Mouse (Mus musculus): ENCODE data around the gene Rangap1. TPM values are rescaled to one million over a fixed set of nuclear protein-coding genes. Genes with fewer than 3 reads are reported as not detected.

Rangap1 gene
- polyA plus RNA-seq (2015; fragmentation: Nextera tagmentation; extraction: Ambion mirVana): 140 and 145 TPM in 2 replicates

GRCm38 (mm10) chr15:81744992-81745600 lies at the start of gene Rangap1, which contains the start of gene Zc3h7b:
Gene Rangap1 (minus strand): TSS chr15:81745530.
Gene Zc3h7b (plus strand): TSS chr15:81745057.
- peak within 1 kb of the TSS; percentile 87 for H3K4me3 ChIP-seq (replicated peaks)
- no peaks in the 10 kb centered on the region for H3K9me3 ChIP-seq
- peak within 1 kb of the TSS; percentile 83 for H3K4me2 ChIP-seq (replicated peaks)
- H3K9ac ChIP-seq (replicated peaks): peak within 1 kb of the TSS; percentile 97
- H3K4me1 ChIP-seq (replicated peaks): peaks cover 31% of the 10 kb centered on the region
- under 1% methylated on average over 63 of the region's 65 CpGs for WGBS
- peak; percentile 88 for ATAC-seq
- no peaks in the 10 kb centered on the region for H3K36me3 ChIP-seq
- H3K27me3 ChIP-seq: no peaks in the 10 kb centered on the region
- peak within 1 kb of the TSS; percentile 95 for H3K27ac ChIP-seq

GRCm38 (mm10) chr15:81792444-81792843 lies 47.1 kb upstream of the Rangap1 start:
- H3K4me3 ChIP-seq (replicated peaks): no peak overlapping the region
- no peaks in the 10 kb centered on the region for H3K27me3 ChIP-seq
- peaks cover 81% of the 10 kb centered on the region for H3K36me3 ChIP-seq
- no peaks in the 10 kb centered on the region for H3K4me1 ChIP-seq (replicated peaks)
- no peak overlapping the region for H3K4me2 ChIP-seq (replicated peaks)
- H3K9ac ChIP-seq (replicated peaks): no peak overlapping the region
- H3K9me3 ChIP-seq: no peaks in the 10 kb centered on the region
- H3K27ac ChIP-seq: no peak overlapping the region
- WGBS: 94% methylated on average over 9 of the region's 9 CpGs
- no peak for ATAC-seq

- no peaks in the 10 kb centered on the region for H3K9me3 ChIP-seq
- no peak overlapping the region for H3K27ac ChIP-seq
- H3K9ac ChIP-seq (replicated peaks): no peak overlapping the region
- WGBS: 95% methylated on average over 13 of the region's 13 CpGs
- no peaks in the 10 kb centered on the region for H3K27me3 ChIP-seq
- ATAC-seq: no peak
- H3K4me2 ChIP-seq (replicated peaks): no peak overlapping the region
- no peak overlapping the region for H3K4me3 ChIP-seq (replicated peaks)
- peaks cover 96% of the 10 kb centered on the region for H3K36me3 ChIP-seq
- no peaks in the 10 kb centered on the region for H3K4me1 ChIP-seq (replicated peaks)
These were observed 42.2 kb upstream of the Rangap1 start for GRCm38 (mm10) chr15:81787525-81787924.

- WGBS: 95% methylated on average over 8 of the region's 8 CpGs
- Histone ChIP-seq H3K4me1 (replicated peaks) (no peaks in the 10 kb centered on the region), H3K9me3 (no peaks in the 10 kb centered on the region), H3K9ac (replicated peaks) (no peak overlapping the region), H3K27me3 (no peaks in the 10 kb centered on the region), H3K4me2 (replicated peaks) (no peak overlapping the region), H3K4me3 (replicated peaks) (no peak overlapping the region), H3K27ac (no peak overlapping the region), H3K36me3 (peaks cover 96% of the 10 kb centered on the region)
- ATAC-seq: no peak
These were observed 40.4 kb upstream of the Rangap1 start for GRCm38 (mm10) chr15:81785701-81786100.

- no peaks in the 10 kb centered on the region for H3K27me3 ChIP-seq
- WGBS: 75% methylated on average over 5 of the region's 5 CpGs
- peaks cover 96% of the 10 kb centered on the region for H3K36me3 ChIP-seq
- H3K4me2 ChIP-seq (replicated peaks): no peak overlapping the region
- no peak overlapping the region for H3K4me3 ChIP-seq (replicated peaks)
- ATAC-seq: no peak
- no peaks in the 10 kb centered on the region for H3K4me1 ChIP-seq (replicated peaks)
- no peaks in the 10 kb centered on the region for H3K9me3 ChIP-seq
- H3K9ac ChIP-seq (replicated peaks): no peak overlapping the region
- H3K27ac ChIP-seq: no peak overlapping the region
These were observed 39.4 kb upstream of the Rangap1 start for GRCm38 (mm10) chr15:81784762-81785161.

GRCm38 (mm10) chr15:81781816-81782215 lies 36.5 kb upstream of the Rangap1 start:
- no peaks in the 10 kb centered on the region for H3K9me3 ChIP-seq
- H3K4me2 ChIP-seq (replicated peaks): no peak overlapping the region
- no peak overlapping the region for H3K4me3 ChIP-seq (replicated peaks)
- H3K27ac ChIP-seq: no peak overlapping the region
- 85% methylated on average over 7 of the region's 7 CpGs for WGBS
- H3K9ac ChIP-seq (replicated peaks): no peak overlapping the region
- ATAC-seq: no peak
- no peaks in the 10 kb centered on the region for H3K4me1 ChIP-seq (replicated peaks)
- peaks cover 99% of the 10 kb centered on the region for H3K36me3 ChIP-seq
- no peaks in the 10 kb centered on the region for H3K27me3 ChIP-seq

GRCm38 (mm10) chr15:81776631-81777422 lies 31.5 kb upstream of the Rangap1 start:
- no peak overlapping the region for H3K4me3 ChIP-seq (replicated peaks)
- H3K36me3 ChIP-seq: peaks cover 100% of the 10 kb centered on the region
- H3K9me3 ChIP-seq: no peaks in the 10 kb centered on the region
- no peak overlapping the region for H3K9ac ChIP-seq (replicated peaks)
- H3K4me1 ChIP-seq (replicated peaks): no peaks in the 10 kb centered on the region
- H3K27me3 ChIP-seq: no peaks in the 10 kb centered on the region
- ATAC-seq: no peak
- no peak overlapping the region for H3K27ac ChIP-seq
- H3K4me2 ChIP-seq (replicated peaks): no peak overlapping the region
- 95% methylated on average over 11 of the region's 11 CpGs for WGBS

- no peaks in the 10 kb centered on the region for H3K4me1 ChIP-seq (replicated peaks)
- WGBS: 92% methylated on average over 15 of the region's 15 CpGs
- no peak overlapping the region for H3K4me3 ChIP-seq (replicated peaks)
- ATAC-seq: no peak
- H3K9ac ChIP-seq (replicated peaks): no peak overlapping the region
- no peaks in the 10 kb centered on the region for H3K27me3 ChIP-seq
- H3K27ac ChIP-seq: no peak overlapping the region
- H3K36me3 ChIP-seq: peaks cover 95% of the 10 kb centered on the region
- H3K9me3 ChIP-seq: no peaks in the 10 kb centered on the region
- no peak overlapping the region for H3K4me2 ChIP-seq (replicated peaks)
These were observed 29.3 kb upstream of the Rangap1 start for GRCm38 (mm10) chr15:81774505-81775171.

- no peaks in the 10 kb centered on the region for H3K27me3 ChIP-seq
- no peak overlapping the region for H3K9ac ChIP-seq (replicated peaks)
- no peak for ATAC-seq
- no peak overlapping the region for H3K27ac ChIP-seq
- no peak overlapping the region for H3K4me2 ChIP-seq (replicated peaks)
- H3K4me3 ChIP-seq (replicated peaks): no peak overlapping the region
- peaks cover 95% of the 10 kb centered on the region for H3K36me3 ChIP-seq
- H3K4me1 ChIP-seq (replicated peaks): no peaks in the 10 kb centered on the region
- no peaks in the 10 kb centered on the region for H3K9me3 ChIP-seq
- WGBS: 89% methylated on average over 20 of the region's 20 CpGs
These were observed 27.2 kb upstream of the Rangap1 start for GRCm38 (mm10) chr15:81772431-81773120.

GRCm38 (mm10) chr15:81769037-81769436 lies 23.7 kb upstream of the Rangap1 start:
- Histone ChIP-seq H3K4me1 (replicated peaks) (no peaks in the 10 kb centered on the region), H3K4me3 (replicated peaks) (no peak overlapping the region), H3K27ac (no peak overlapping the region), H3K4me2 (replicated peaks) (no peak overlapping the region), H3K27me3 (no peaks in the 10 kb centered on the region), H3K36me3 (peaks cover 60% of the 10 kb centered on the region), H3K9ac (replicated peaks) (no peak overlapping the region), H3K9me3 (no peaks in the 10 kb centered on the region)
- WGBS: 58% methylated on average over 13 of the region's 13 CpGs
- no peak; the same call in 1 of the 2 replicates for ATAC-seq

GRCm38 (mm10) chr15:81766439-81766838 lies 21.1 kb upstream of the Rangap1 start:
- H3K27me3 ChIP-seq: no peaks in the 10 kb centered on the region
- no peak overlapping the region for H3K4me3 ChIP-seq (replicated peaks)
- H3K9me3 ChIP-seq: no peaks in the 10 kb centered on the region
- no peaks in the 10 kb centered on the region for H3K4me1 ChIP-seq (replicated peaks)
- ATAC-seq: no peak
- WGBS: 97% methylated on average over 5 of the region's 5 CpGs
- no peak overlapping the region for H3K9ac ChIP-seq (replicated peaks)
- H3K36me3 ChIP-seq: peaks cover 41% of the 10 kb centered on the region
- H3K4me2 ChIP-seq (replicated peaks): no peak overlapping the region
- H3K27ac ChIP-seq: no peak overlapping the region

- ATAC-seq: no peak
- no peak overlapping the region for H3K4me2 ChIP-seq (replicated peaks)
These were observed 20.3 kb upstream of the Rangap1 start for GRCm38 (mm10) chr15:81765651-81766050.

More at GRCm38 (mm10) chr15:81765651-81766050, 20.3 kb upstream of the Rangap1 start:
- Histone ChIP-seq H3K9ac (replicated peaks) (no peak overlapping the region), H3K27me3 (no peaks in the 10 kb centered on the region), H3K9me3 (no peaks in the 10 kb centered on the region), H3K27ac (no peak overlapping the region), H3K4me3 (replicated peaks) (no peak overlapping the region), H3K4me1 (replicated peaks) (no peaks in the 10 kb centered on the region), H3K36me3 (peaks cover 38% of the 10 kb centered on the region)
- WGBS: 90% methylated on average over 9 of the region's 9 CpGs

All from midbrain, embryonic 13.5 days (tissue).